In the genomic region with DNA sequence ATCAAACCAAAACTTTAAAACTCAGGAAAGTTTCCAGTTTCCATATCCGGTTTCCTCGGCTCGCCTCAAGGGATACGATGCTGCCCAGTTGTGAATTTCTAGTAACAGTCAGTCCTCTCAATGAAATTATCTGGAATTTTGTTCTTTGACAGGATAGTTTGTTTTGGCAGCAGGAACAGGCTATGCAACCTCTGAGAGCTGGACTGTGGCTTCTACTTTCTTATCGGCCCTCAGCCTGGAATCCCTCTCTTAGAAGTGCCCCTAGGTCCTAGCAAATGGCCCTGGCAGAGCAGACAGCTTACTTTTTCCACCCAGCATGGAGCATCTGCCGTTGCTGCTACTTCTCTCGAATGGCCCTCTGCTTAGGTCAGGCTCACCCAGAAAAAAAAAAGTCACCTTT, we compare ENCODE assay signal across 20 mouse cellular contexts.
DNase-seq lines count a peak whose midpoint lies in the region; ATAC-seq and TF ChIP-seq lines count a peak whose summit lies in the region.
"Had no signal": no experiment of that assay in that cellular context is flagged by ENCODE, and none has a peak within 500 bp of the region (broad histone marks: within the 10 kb centered on the region; RNA-seq: fewer than 3 reads in every experiment).

No protein-coding gene starts in this region.

- H3K4me1 ChIP-seq in heart, embryonic 11.5 days (ENCODE audit: control insufficient read depth, insufficient read depth, low read length) = no peaks in the 10 kb centered on the region
- peaks cover 2% of the 10 kb centered on the region; the same call in 1 of the 2 replicates for H3K4me1 ChIP-seq in liver, adult 2 months (ENCODE audit: control insufficient read depth, insufficient read depth, low read length)
- no peaks in the 10 kb centered on the region for H3K4me1 ChIP-seq in liver, postnatal 0 days (ENCODE audit: insufficient read depth)
- no peaks in the 10 kb centered on the region for H3K4me1 ChIP-seq in kidney, adult 2 months (ENCODE audit: control insufficient read depth, insufficient read depth, low read length)
- H3K4me1 ChIP-seq: forebrain, embryonic 10.5 days; hindbrain, embryonic 12.5 days had no signal

- no peak overlapping the region for H3K9ac ChIP-seq in heart, embryonic 11.5 days (ENCODE audit: low read depth, low read length)
- H3K9ac ChIP-seq in liver, adult 2 months (ENCODE audit: low read depth, low read length) = no peak overlapping the region
- H3K9ac ChIP-seq in liver, postnatal 0 days (replicated peaks) = no peak overlapping the region
- H3K9ac ChIP-seq: embryonic facial prominence, embryonic 15.5 days; forebrain, embryonic 15.5 days; hindbrain, embryonic 12.5 days had no signal

- H3K9me3 ChIP-seq in heart, embryonic 11.5 days (replicated peaks; ENCODE audit: control insufficient read depth, low read length) = no peaks in the 10 kb centered on the region
- no peaks in the 10 kb centered on the region for H3K9me3 ChIP-seq in liver, postnatal 0 days (ENCODE audit: low read length)
- H3K9me3 ChIP-seq: embryonic facial prominence, embryonic 15.5 days; forebrain, embryonic 10.5 days; forebrain, embryonic 15.5 days; hindbrain, embryonic 12.5 days had no signal

- TF ChIP-seq CTCF in liver, adult 2 months (IDR thresholded peaks at IDR 0.05; ENCODE audit: low read depth, low read length) = no peak
- TF ChIP-seq CTCF in liver, postnatal 0 days (IDR thresholded peaks at IDR 0.05; ENCODE audit: low read depth) = no peak
- no peak for TF ChIP-seq CTCF in kidney, adult 2 months (conservative IDR thresholded peaks at IDR 0.05; ENCODE audit: insufficient read depth, insufficient read length, low read depth, low read length)

- DNase-seq in heart, postnatal 36 days = no peak
- DNase-seq in liver, adult 2 months (ENCODE audit: extremely low read depth, low read depth, low spot score) = peak; percentile 66
- no peak for DNase-seq in liver, postnatal 0 days
- peak; percentile 6 to 12 for DNase-seq in heart, postnatal 10 days
- no peak for DNase-seq in kidney, adult 2 months
- DNase-seq: adrenal gland, adult 2 months; adrenal gland, postnatal 25 days; cerebellum, adult 18-20 months; cerebellum, adult 9-11 months; cerebellum, postnatal 36 days; gastrocnemius, postnatal 36 days had no signal

- TF ChIP-seq POLR2A in liver, adult 2 months (IDR thresholded peaks at IDR 0.05; ENCODE audit: extremely low read depth, insufficient read depth, low read length) = no peak
- TF ChIP-seq POLR2A in kidney, adult 2 months (IDR thresholded peaks at IDR 0.05; ENCODE audit: low read depth, low read length) = no peak

- H3K27ac ChIP-seq in heart, embryonic 11.5 days (ENCODE audit: low read depth, low read length) = 0 out of 2 replicates have a peak overlapping the region, but pooled peaks have one; percentile 15
- no peak overlapping the region for H3K27ac ChIP-seq in liver, adult 2 months (replicated peaks; ENCODE audit: insufficient read depth, low read depth, low read length)
- H3K27ac ChIP-seq in liver, postnatal 0 days (ENCODE audit: low read depth) = no peak overlapping the region
- no peak overlapping the region for H3K27ac ChIP-seq in kidney, adult 2 months (ENCODE audit: insufficient read depth, low read depth, low read length)
- H3K27ac ChIP-seq: embryonic facial prominence, embryonic 15.5 days; forebrain, embryonic 10.5 days; forebrain, embryonic 15.5 days; hindbrain, embryonic 12.5 days had no signal

- H3K36me3 ChIP-seq in heart, embryonic 11.5 days (ENCODE audit: control insufficient read depth, insufficient read depth, low read length) = no peaks in the 10 kb centered on the region
- no peaks in the 10 kb centered on the region for H3K36me3 ChIP-seq in liver, adult 2 months (ENCODE audit: control insufficient read depth, insufficient read depth, low read length)
- no peaks in the 10 kb centered on the region for H3K36me3 ChIP-seq in liver, postnatal 0 days (replicated peaks; ENCODE audit: insufficient read depth, low read length)
- no peaks in the 10 kb centered on the region for H3K36me3 ChIP-seq in kidney, adult 2 months (ENCODE audit: control insufficient read depth, insufficient read depth, low read length)
- H3K36me3 ChIP-seq: embryonic facial prominence, embryonic 15.5 days; forebrain, embryonic 10.5 days; forebrain, embryonic 15.5 days; hindbrain, embryonic 12.5 days had no signal

- no peaks in the 10 kb centered on the region for H3K79me2 ChIP-seq in liver, adult 2 months (ENCODE audit: control insufficient read depth, insufficient read depth, low read length)

- H3K27me3 ChIP-seq in heart, embryonic 11.5 days (ENCODE audit: control insufficient read depth, insufficient read depth, low read length) = no peaks in the 10 kb centered on the region
- H3K27me3 ChIP-seq in liver, adult 2 months (ENCODE audit: control insufficient read depth, insufficient read depth, low read length) = no peaks in the 10 kb centered on the region
- H3K27me3 ChIP-seq in liver, postnatal 0 days (ENCODE audit: insufficient read depth, low read length) = no peaks in the 10 kb centered on the region
- no peaks in the 10 kb centered on the region; the same call in 1 of the 2 replicates for H3K27me3 ChIP-seq in kidney, adult 2 months (replicated peaks; ENCODE audit: control insufficient read depth, insufficient read depth, low read length)
- H3K27me3 ChIP-seq: embryonic facial prominence, embryonic 15.5 days; forebrain, embryonic 15.5 days; hindbrain, embryonic 12.5 days had no signal

- no peak for ATAC-seq in heart, embryonic 11.5 days (replicated peaks; ENCODE audit: insufficient number of reproducible peaks, low FRiP score, low TSS enrichment)
- ATAC-seq in liver, postnatal 0 days = no peak
- ATAC-seq: forebrain, embryonic 15.5 days; hindbrain, embryonic 16.5 days; inflammation-experienced regulatory T-cells, adult 6 months; intestine, postnatal 0 days had no signal

- H3K4me3 ChIP-seq in heart, embryonic 11.5 days (ENCODE audit: low read depth, low read length) = no peak overlapping the region
- H3K4me3 ChIP-seq in liver, adult 2 months (ENCODE audit: insufficient read depth, low read depth, low read length) = no peak overlapping the region
- H3K4me3 ChIP-seq in liver, postnatal 0 days (ENCODE audit: low read depth, low read length) = no peak overlapping the region
- H3K4me3 ChIP-seq in kidney, adult 2 months (ENCODE audit: insufficient read depth, low read depth, low read length) = no peak overlapping the region
- H3K4me3 ChIP-seq: embryonic facial prominence, embryonic 15.5 days; erythroblast, embryonic 14.5 days; forebrain, embryonic 10.5 days; forebrain, embryonic 15.5 days; hindbrain, embryonic 12.5 days had no signal

- H3K4me2 ChIP-seq in heart, embryonic 11.5 days = no peak overlapping the region
- H3K4me2 ChIP-seq in liver, postnatal 0 days (ENCODE audit: low read depth, low read length) = no peak overlapping the region
- H3K4me2 ChIP-seq: embryonic facial prominence, embryonic 15.5 days; forebrain, embryonic 15.5 days; hindbrain, embryonic 12.5 days had no signal

- no peak for TF ChIP-seq EP300 in liver, postnatal 0 days (IDR thresholded peaks at IDR 0.05; ENCODE audit: low read depth)

- intact Hi-C loops in heart, postnatal 36 days (cut with DNase I) = no loop called here
- intact Hi-C loops in heart, postnatal 10 days (cut with DNase I) = no loop called here

- WGBS in heart, embryonic 11.5 days (ENCODE audit: insufficient replicate concordance) = 52% methylated on average over 7 of the region's 7 CpGs
- WGBS in liver, adult 2 months = 50% methylated on average over 7 of the region's 7 CpGs
- 77% methylated on average over 7 of the region's 7 CpGs for WGBS in liver, postnatal 0 days (ENCODE audit: insufficient replicate concordance)
- 48% methylated on average over 7 of the region's 7 CpGs for WGBS in kidney, adult 2 months

Comparison
In these comparisons a context has a peak if more than half of its experiments do, and no peak if none do; other contexts are left out.
1. DNase-seq: peak in liver, adult 2 months (single experiment) and heart, postnatal 10 days (2 of 2); none in heart, postnatal 36 days (0 of 2), liver, postnatal 0 days (single experiment) and kidney, adult 2 months (single experiment).